Mouse (Mus musculus) kidney, postnatal 0 days (tissue): ENCODE data around the gene Idnk. TPM values are rescaled to one million over a fixed set of nuclear protein-coding genes. Genes with fewer than 3 reads are reported as not detected.
A peak's percentile ranks its signal among the peaks of the same experiment; 100 is the strongest.
"Not testable (repeated sequence)": the region's sequence is repeated elsewhere in the genome, so short reads cannot be mapped to it uniquely, and the experiment has no call there.

Experiments
- ATAC-seq: fragments of 200-750 bp; cut with Nextera tagmentation; replicated peaks from 2 replicates; pipeline ENCODE4 v1.8.0; 2017; ENCODE audit warnings: low read depth, moderate number of reproducible peaks, moderate TSS enrichment, moderate library complexity; ENCODE audit not compliant: low FRiP score
- DNase-seq: peaks from one replicate; pipeline ENCODE4 v3.0.0-alpha.2; 2016; ENCODE audit warnings: low spot score
- H3K27ac ChIP-seq: fragments of 300-500 bp; sonication (generic); 2 replicates; pipeline ENCODE4 v1.5.1; 2014; ENCODE audit warnings: mild to moderate bottlenecking
- H3K27me3 ChIP-seq: fragments of 300-500 bp; sonication (generic); 2 replicates; pipeline ENCODE4 v1.6.1; 2014; ENCODE audit warnings: low read length, mixed read lengths; ENCODE audit not compliant: insufficient read depth
- H3K36me3 ChIP-seq: fragments of 300-500 bp; sonication (generic); 2 replicates; pipeline ENCODE4 v1.6.1; 2014; ENCODE audit warnings: low read length, mixed read lengths; ENCODE audit not compliant: insufficient read depth
- H3K4me1 ChIP-seq: fragments of 300-500 bp; sonication (generic); replicated peaks from 2 replicates; pipeline ENCODE4 v1.6.1; 2014; ENCODE audit warnings: antibody characterized with exemption, low read length, mixed read lengths; ENCODE audit not compliant: insufficient read depth
- H3K4me2 ChIP-seq: fragments of 300-500 bp; sonication (generic); 2 replicates; pipeline ENCODE4 v1.6.1; 2014; ENCODE audit warnings: mild to moderate bottlenecking, low read length, moderate library complexity, mixed read lengths
- H3K4me3 ChIP-seq: fragments of 300-500 bp; sonication (generic); replicated peaks from 2 replicates; pipeline ENCODE4 v1.5.1; 2014; ENCODE audit warnings: low read depth, low read length
- H3K9ac ChIP-seq: fragments of 300-500 bp; sonication (generic); 2 replicates; pipeline ENCODE4 v1.6.1; 2014; ENCODE audit warnings: low read depth, low read length
- H3K9me3 ChIP-seq: fragments of 300-500 bp; sonication (generic); replicated peaks from 2 replicates; pipeline ENCODE4 v1.6.1; 2016; ENCODE audit warnings: low read length, inconsistent platforms, mixed read lengths
- CTCF ChIP-seq: IDR thresholded peaks from 2 replicates; pipeline ENCODE4 v1.5.1; 2016; ENCODE audit warnings: antibody characterized with exemption, low read depth, mild to moderate bottlenecking, moderate library complexity
- WGBS: fragments of 180-500 bp; shearing (Covaris S2); extraction: QIAGEN DNeasy Blood & Tissue Kit; methylation state at CpG from one replicate; pipeline ENCODE4 v1.1.7; 2014; 5-methylcytosine and 5-hydroxymethylcytosine counted together
- polyA plus RNA-seq: library from polyadenylated mRNA; unstranded; fragments of >200 nt; fragmentation: Nextera tagmentation; extraction: Ambion mirVana; gene quantifications from 2 replicates; pipeline ENCODE4 v1.2.1, GENCODE M21; 2015

Gene Idnk
- polyA plus RNA-seq, 1 experiment from 2014 or later = 48.5 TPM

DNA sequence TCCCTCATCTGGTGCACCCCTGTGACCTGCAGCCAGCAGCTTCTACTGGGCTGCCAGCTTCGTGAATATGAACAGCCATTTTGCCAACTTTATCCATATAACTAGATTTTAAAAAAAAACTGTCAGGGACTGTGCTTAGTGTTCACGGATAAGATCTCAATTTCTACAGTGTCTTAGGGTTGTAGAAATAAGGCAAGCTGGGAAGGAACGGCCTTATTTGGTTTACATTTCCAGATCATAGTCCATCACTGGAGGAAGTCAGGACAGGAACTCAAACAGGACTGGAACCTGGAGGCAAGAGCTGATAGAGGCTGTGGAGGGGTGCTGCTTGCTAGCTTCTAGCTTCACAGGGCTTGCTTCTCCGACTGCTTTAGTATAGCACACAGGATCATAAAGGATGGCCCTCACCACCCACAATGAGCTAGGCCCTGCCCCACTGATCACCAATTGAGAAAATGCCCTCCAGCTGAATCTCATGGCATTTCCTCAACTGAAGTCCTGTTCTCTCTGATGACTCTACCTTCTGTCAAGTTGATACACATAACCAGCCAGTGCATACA lies 27.7 kb upstream of the Idnk start:
- no peak for ATAC-seq
- Histone ChIP-seq H3K36me3 (no peaks in the 10 kb centered on the region), H3K27ac (peak overlapping the region; percentile 99), H3K4me1 (peaks cover 8% of the 10 kb centered on the region; the same call in 1 of the 2 replicates), H3K4me2 (peak overlapping the region; percentile 76), H3K4me3 (peak overlapping the region; percentile 100), H3K9me3 (no peaks in the 10 kb centered on the region), H3K9ac (peak overlapping the region; percentile 100), H3K27me3 (no peaks in the 10 kb centered on the region)
- DNase-seq = no peak
- WGBS = 20% methylated on average over 4 of the region's 4 CpGs
- no peak for TF ChIP-seq CTCF

GRCm38 (mm10) chr13:58131692-58132091 lies 25.8 kb upstream of the Idnk start:
- no peak overlapping the region for H3K27ac ChIP-seq
- H3K4me1 ChIP-seq = 0 out of 2 replicates have a peak, but pooled peaks cover 5% of the 10 kb centered on the region
- H3K27me3 ChIP-seq = no peaks in the 10 kb centered on the region
- no peak overlapping the region for H3K9ac ChIP-seq
- ATAC-seq (no peak), DNase-seq (no peak)
- no peaks in the 10 kb centered on the region for H3K36me3 ChIP-seq
- H3K9me3 ChIP-seq = no peaks in the 10 kb centered on the region
- H3K4me2 ChIP-seq = no peak overlapping the region
- 0 out of 2 replicates have a peak, but pooled peaks have one; percentile 9 for TF ChIP-seq CTCF
- H3K4me3 ChIP-seq = no peak overlapping the region
- 47% methylated on average over 3 of the region's 3 CpGs for WGBS

DNA sequence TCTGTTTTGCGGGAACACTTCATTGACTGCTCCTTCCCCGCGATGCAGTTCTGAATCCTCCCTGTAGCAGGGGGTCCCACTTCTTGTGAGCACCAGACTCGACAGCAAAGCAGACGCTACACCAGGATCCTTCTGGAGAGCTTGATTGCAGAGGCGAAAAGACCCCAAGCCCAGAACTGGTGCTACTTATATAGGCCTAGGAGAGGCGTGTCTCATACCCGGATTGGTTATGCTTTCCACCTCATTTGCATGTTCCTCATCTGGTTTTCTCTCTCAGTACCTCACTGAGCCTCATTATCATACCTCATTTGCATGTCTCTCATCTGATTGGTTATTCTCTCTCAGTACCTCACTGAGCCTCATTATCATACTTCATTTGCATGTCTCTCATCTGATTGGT lies 10.8 kb upstream of the Idnk start:
- H3K4me2 ChIP-seq, H3K27me3 ChIP-seq, H3K9me3 ChIP-seq, ATAC-seq, DNase-seq, H3K27ac ChIP-seq, H3K9ac ChIP-seq, H3K4me1 ChIP-seq, H3K36me3 ChIP-seq, H3K4me3 ChIP-seq: not testable (repeated sequence)
- 96% methylated on average over 8 of the region's 8 CpGs for WGBS

DNA sequence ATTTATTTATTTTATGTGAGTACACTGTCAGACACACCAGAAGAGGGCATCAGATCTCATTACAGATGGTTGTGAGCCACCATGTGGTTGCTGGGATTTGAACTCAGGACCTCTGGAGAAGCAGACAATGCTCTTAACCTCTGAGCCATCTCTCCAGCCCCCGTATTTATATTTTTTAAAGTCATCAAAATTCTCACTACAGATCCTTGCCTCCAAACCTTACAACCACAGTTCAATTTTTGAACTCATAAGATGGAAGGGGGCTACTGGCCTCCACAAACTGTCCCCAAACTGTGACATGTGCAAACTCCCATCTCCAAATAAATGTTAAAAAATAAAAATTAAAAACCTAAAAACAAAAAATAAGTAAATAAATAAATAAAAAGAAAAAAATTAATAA lies 9.7 kb upstream of the Idnk start:
- WGBS = 78% methylated on average over 1 of the region's 1 CpGs
- Histone ChIP-seq H3K9ac (no peak overlapping the region), H3K4me2 (no peak overlapping the region), H3K27ac (no peak overlapping the region), H3K36me3 (no peaks in the 10 kb centered on the region), H3K9me3 (no peaks in the 10 kb centered on the region), H3K27me3 (no peaks in the 10 kb centered on the region), H3K4me1 (no peaks in the 10 kb centered on the region), H3K4me3 (no peak overlapping the region)
- DNase-seq = no peak
- no peak for TF ChIP-seq CTCF
- ATAC-seq = no peak

DNA sequence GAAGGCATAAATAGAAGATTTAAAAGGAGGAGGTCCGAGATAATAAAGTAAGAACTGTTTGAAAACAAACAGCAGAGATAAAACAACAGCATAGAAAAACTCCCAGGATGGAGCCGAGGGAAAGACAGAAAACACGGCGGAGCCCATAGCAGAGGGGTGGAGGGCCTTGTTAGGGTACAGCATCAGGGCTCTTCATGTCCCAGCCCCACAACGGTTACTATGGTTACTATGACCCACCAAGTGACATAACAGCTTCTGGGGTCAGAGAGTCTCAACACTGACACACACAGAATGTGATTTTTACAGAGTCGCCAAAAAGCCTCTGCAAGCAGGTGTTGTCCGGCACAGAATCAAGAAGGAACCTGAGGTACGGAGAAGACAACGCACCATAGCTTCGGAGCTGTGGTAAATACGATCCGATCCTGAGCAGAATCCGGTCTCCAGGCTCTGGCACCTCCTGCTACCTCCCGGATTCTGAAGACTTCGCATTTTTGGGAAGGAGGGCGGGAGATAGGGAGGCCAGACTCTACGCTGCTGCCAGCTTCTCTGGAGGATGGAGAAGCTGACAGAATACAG lies 9.1 kb upstream of the Idnk start:
- no peaks in the 10 kb centered on the region for H3K9me3 ChIP-seq
- ATAC-seq (peak; percentile 90), DNase-seq (peak; percentile 94)
- H3K4me2 ChIP-seq = peak overlapping the region; percentile 76
- H3K27ac ChIP-seq = peak overlapping the region; percentile 63; the same call in 1 of the 2 replicates
- H3K27me3 ChIP-seq = no peaks in the 10 kb centered on the region
- TF ChIP-seq CTCF = no peak
- no peaks in the 10 kb centered on the region for H3K36me3 ChIP-seq
- H3K4me1 ChIP-seq = no peaks in the 10 kb centered on the region
- H3K9ac ChIP-seq = peak overlapping the region; percentile 35; the same call in 1 of the 2 replicates
- peak overlapping the region; percentile 29 for H3K4me3 ChIP-seq
- WGBS = under 1% methylated on average over 17 of the region's 17 CpGs

DNA sequence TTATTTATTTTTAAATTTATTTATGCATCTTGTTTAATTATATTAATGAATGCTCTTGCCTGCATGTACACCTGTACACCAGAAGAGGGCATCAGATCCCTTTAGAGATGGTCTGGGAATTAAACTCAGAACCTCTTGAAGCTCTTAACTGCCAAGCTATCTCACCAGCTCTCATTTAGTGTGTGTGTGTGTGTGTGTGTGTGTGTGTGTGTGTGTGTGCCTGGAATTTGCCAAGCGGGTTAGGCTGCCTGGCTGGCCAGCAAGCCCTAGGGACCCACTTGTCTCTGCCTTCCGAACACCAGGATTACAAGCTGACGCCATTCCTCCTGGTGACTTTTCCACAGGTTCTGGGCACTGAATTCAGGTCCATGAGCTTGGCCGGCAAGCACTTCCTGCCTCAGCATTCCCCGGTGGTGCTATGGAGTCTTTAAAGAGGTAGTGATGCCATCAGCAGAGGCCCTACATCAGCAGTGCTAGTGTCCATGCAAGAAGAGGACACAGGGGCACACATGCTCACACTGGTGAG lies 8.4 kb upstream of the Idnk start:
- H3K27me3 ChIP-seq = no peaks in the 10 kb centered on the region
- WGBS = 40% methylated on average over 5 of the region's 5 CpGs
- H3K9ac ChIP-seq = no peak overlapping the region
- H3K9me3 ChIP-seq = no peaks in the 10 kb centered on the region
- peak overlapping the region; percentile 29 for H3K4me3 ChIP-seq
- peak; percentile 55 for ATAC-seq
- peak; percentile 77 for DNase-seq
- no peaks in the 10 kb centered on the region for H3K4me1 ChIP-seq
- peak overlapping the region; percentile 76 for H3K4me2 ChIP-seq
- H3K36me3 ChIP-seq = no peaks in the 10 kb centered on the region
- no peak overlapping the region; the same call in 1 of the 2 replicates for H3K27ac ChIP-seq
- TF ChIP-seq CTCF = peak; percentile 76
